Mouse (Mus musculus): ENCODE results near the gene Olfr1234. TPM values are rescaled to one million over a fixed set of nuclear protein-coding genes. Genes with fewer than 3 reads are reported as not detected.

Gene Olfr1234
- not detected for total RNA-seq (2022)

GRCm38 (mm10) chr2:89364765-89365164 is at the start of gene Olfr1234:
Olfr1234 (minus strand) TSS chr2:89364865.
- no peak for DNase-seq (ENCODE audit: low spot score in 2 of 2)

DNA sequence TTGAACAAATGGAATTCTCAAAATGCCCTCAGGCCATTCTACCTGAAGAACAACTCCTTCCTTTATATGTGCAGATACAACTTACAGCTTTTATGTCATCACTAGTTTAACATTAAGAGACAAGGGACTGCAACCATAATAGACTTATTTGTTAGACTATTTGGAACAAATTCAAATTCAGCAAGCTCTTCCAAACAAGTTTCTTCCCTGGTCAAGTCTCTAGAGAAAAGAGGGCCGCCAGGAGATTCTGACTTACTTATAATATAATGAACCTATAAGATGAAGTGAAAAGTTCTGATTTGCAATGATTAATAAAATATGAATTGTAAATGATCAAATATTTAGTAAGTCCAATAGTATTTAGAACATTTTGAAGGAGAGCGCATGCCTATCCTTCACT is 44.9 kb upstream of the Olfr1234 start, which contains the start of gene Olfr1238:
Gene Olfr1238 (minus strand): TSS at position 101 of the 400 bp plus-strand sequence.
- no peak for DNase-seq (ENCODE audit: low spot score in 2 of 2)

GRCm38 (mm10) chr2:89400882-89401281 is 36.2 kb upstream of the Olfr1234 start:
- no peak for DNase-seq (ENCODE audit: low spot score in 2 of 2)

DNA sequence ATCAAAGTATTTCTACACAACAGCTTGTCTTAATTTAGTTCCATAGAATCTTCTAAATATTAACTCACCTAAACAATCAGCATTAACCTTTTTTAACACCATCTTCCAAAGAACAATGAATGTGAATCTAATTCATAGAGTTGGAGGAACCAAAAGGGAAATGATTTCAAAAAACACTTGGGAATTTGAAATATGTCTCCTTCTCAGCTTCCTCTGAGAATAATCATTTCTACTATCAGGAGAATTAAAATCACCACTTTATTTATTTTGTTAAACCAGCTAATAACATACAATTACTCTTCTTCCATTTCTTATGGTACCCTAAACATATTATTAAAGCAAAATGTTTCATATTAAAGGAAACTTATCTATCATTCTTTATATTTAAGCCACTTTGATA is 22.4 kb downstream of the Olfr1234 start, which contains the start of gene Olfr1233:
Gene Olfr1233 (minus strand): TSS at position 101 of the 400 bp plus-strand sequence.
- DNase-seq (ENCODE audit: low spot score in 2 of 2): no peak

- DNase-seq (ENCODE audit: low spot score in 2 of 2): no peak
These were observed 35.1 kb downstream of the Olfr1234 start, which contains the start of gene Olfr1232 for GRCm38 (mm10) chr2:89329575-89329974. Olfr1232 (minus strand) TSS chr2:89329675.

Other genes starting within 250 kb of the Olfr1234 start
- not detected for gene Olfr1221, start 247.6 kb downstream of the Olfr1234 start, total RNA-seq (2022)
- not detected for gene Olfr1222, start 231.8 kb downstream of the Olfr1234 start, total RNA-seq (2022)
- gene Olfr1223, start 213.3 kb downstream of the Olfr1234 start, total RNA-seq (2022): not detected
- not detected for gene Olfr1224-ps1, start 200.8 kb downstream of the Olfr1234 start, total RNA-seq (2022)
- not detected for gene Olfr1225, start 190.2 kb downstream of the Olfr1234 start, total RNA-seq (2022)
- not detected for gene Olfr1226, start 164.8 kb downstream of the Olfr1234 start, total RNA-seq (2022)
- gene Olfr1228, start 110.8 kb downstream of the Olfr1234 start, total RNA-seq (2022): not detected
- not detected for gene Olfr1229, start 76.9 kb downstream of the Olfr1234 start, total RNA-seq (2022)
- not detected for gene Olfr1230, start 67.6 kb downstream of the Olfr1234 start, total RNA-seq (2022)
- not detected for gene Olfr1231, start 57.8 kb downstream of the Olfr1234 start, total RNA-seq (2022)
- not detected for gene Olfr1232, start 35.2 kb downstream of the Olfr1234 start, total RNA-seq (2022)
- not detected for gene Olfr1233, start 22.5 kb downstream of the Olfr1234 start, total RNA-seq (2022)
- not detected for gene Olfr1238, start 44.8 kb upstream of the Olfr1234 start, total RNA-seq (2022)
- gene Olfr1239, start 55.5 kb upstream of the Olfr1234 start, total RNA-seq (2022): not detected
- gene Olfr1240, start 78.1 kb upstream of the Olfr1234 start, total RNA-seq (2022): not detected
- not detected for gene Olfr1241, start 122.3 kb upstream of the Olfr1234 start, total RNA-seq (2022)
- gene Olfr1242, start 133.5 kb upstream of the Olfr1234 start, total RNA-seq (2022): not detected
- not detected for gene Olfr1243, start 166.6 kb upstream of the Olfr1234 start, total RNA-seq (2022)
- not detected for gene Olfr1245, start 213.6 kb upstream of the Olfr1234 start, total RNA-seq (2022)
- not detected for gene Olfr1246, start 228.3 kb upstream of the Olfr1234 start, total RNA-seq (2022)
- under 1 TPM in 1 of 4 experiments, not detected in 3; 0.09 TPM for gene Olfr1247, start 249.3 kb upstream of the Olfr1234 start, total RNA-seq (2022)

Data from layer of hippocampus, adult 8-10 months (tissue).